Mouse (Mus musculus) Muller cell, postnatal 12 days (primary cell): ENCODE results near the gene Clcn7.

Source experiments
- DNase-seq: peaks from one replicate; pipeline ENCODE4 v3.0.0-alpha.2; 2015; ENCODE audit errors: inconsistent ontology term

Gene Clcn7

GRCm38 (mm10) chr17:25127079-25127478 is 6.1 kb upstream of the Clcn7 start:
- DNase-seq, result no peak

- no peak for DNase-seq
Observed at GRCm38 (mm10) chr17:25127681-25128080, 5.5 kb upstream of the Clcn7 start.

GRCm38 (mm10) chr17:25130060-25130459 is 3.1 kb upstream of the Clcn7 start:
- no peak for DNase-seq

GRCm38 (mm10) chr17:25135622-25136021 is 2.4 kb downstream of the Clcn7 start:
- DNase-seq, result no peak

- no peak for DNase-seq
Observed at GRCm38 (mm10) chr17:25138803-25139202, 5.6 kb downstream of the Clcn7 start.

GRCm38 (mm10) chr17:25139960-25140359 is 6.8 kb downstream of the Clcn7 start:
- DNase-seq, result no peak

- DNase-seq, result no peak
Observed at GRCm38 (mm10) chr17:25162161-25162560, 29.0 kb downstream of the Clcn7 start, which contains the start of gene Ccdc154. Ccdc154 (plus strand) TSS chr17:25162461.

GRCm38 (mm10) chr17:25163387-25163786 is 30.2 kb downstream of the Clcn7 start:
- no peak for DNase-seq

GRCm38 (mm10) chr17:25164770-25165169 is 31.6 kb downstream of the Clcn7 start:
- no peak for DNase-seq

GRCm38 (mm10) chr17:25165970-25166671 is 32.9 kb downstream of the Clcn7 start:
- DNase-seq, result no peak

- DNase-seq, result no peak
Observed at GRCm38 (mm10) chr17:25169706-25170105, 36.5 kb downstream of the Clcn7 start.

- DNase-seq, result no peak
Observed at GRCm38 (mm10) chr17:25172558-25172957, 39.4 kb downstream of the Clcn7 start.

GRCm38 (mm10) chr17:25175411-25175810 is 42.2 kb downstream of the Clcn7 start, which contains the start of gene Gm38655:
Gm38655 (minus strand) TSS chr17:25175471.
- no peak for DNase-seq

- no peak for DNase-seq
Observed at GRCm38 (mm10) chr17:25183232-25183631, 50.0 kb downstream of the Clcn7 start.

GRCm38 (mm10) chr17:25184129-25184691 is 51.0 kb downstream of the Clcn7 start, which contains the start of gene BC003965:
BC003965 (plus strand) TSS chr17:25184554.
- peak; percentile 92 for DNase-seq

GRCm38 (mm10) chr17:25184961-25185360 is 51.8 kb downstream of the Clcn7 start:
- DNase-seq, result peak; percentile 3

- peak; percentile 4 for DNase-seq
Observed at GRCm38 (mm10) chr17:25187784-25188149, 54.6 kb downstream of the Clcn7 start.

- peak; percentile 88 for DNase-seq
Observed at GRCm38 (mm10) chr17:25188150-25189031, 55.2 kb downstream of the Clcn7 start, which contains the start of gene Unkl. Unkl (plus strand) TSS chr17:25188397.

- DNase-seq, result no peak
Observed at GRCm38 (mm10) chr17:25189091-25189490, 55.9 kb downstream of the Clcn7 start.

GRCm38 (mm10) chr17:25202401-25202800 is 69.2 kb downstream of the Clcn7 start:
- no peak for DNase-seq

- no peak for DNase-seq
Observed at GRCm38 (mm10) chr17:25210006-25210405, 76.8 kb downstream of the Clcn7 start.
